ENCODE assay signal across 22 mouse cellular contexts in genomic region chr19:43720061-43720460, GRCm38 (mm10). TPM values are rescaled to one million over a fixed set of nuclear protein-coding genes. Genes with fewer than 3 reads are reported as not detected.
DNase-seq lines count a peak whose midpoint lies in the region; ATAC-seq lines count a peak whose summit lies in the region.
"Had no signal": no experiment of that assay in that cellular context is flagged by ENCODE, and none has a peak within 500 bp of the region (broad histone marks: within the 10 kb centered on the region; RNA-seq: fewer than 3 reads in every experiment).

No protein-coding gene starts in this region.

- H3K27me3 ChIP-seq in heart, embryonic 10.5 days (ENCODE audit: insufficient read depth, poor library complexity, severe bottlenecking) = peaks cover 73% of the 10 kb centered on the region
- H3K27me3 ChIP-seq: CH12.LX, Patski had no signal

- H3K9me3 ChIP-seq in heart, embryonic 10.5 days = no peaks in the 10 kb centered on the region
- H3K9me3 ChIP-seq: G1E had no signal

- no peak for DNase-seq in frontal cortex, postnatal 14 days (ENCODE audit: low spot score in 2 of 2)
- DNase-seq in heart, adult 11 months = peak; percentile 34
- no peak for DNase-seq in heart, embryonic 10.5 days (ENCODE audit: low spot score)
- peak; percentile 26 for DNase-seq in brain, adult 2 months (ENCODE audit: low read depth, low spot score)
- DNase-seq in left cerebral cortex, postnatal 36 days (ENCODE audit: low spot score in 2 of 2) = no peak
- DNase-seq: adrenal gland, adult 2 months; adrenal gland, adult 8-10 months; adrenal gland, postnatal 10 days; adrenal gland, postnatal 14 days; adrenal gland, postnatal 25 days; adrenal gland, postnatal 36 days; B cell, adult 2 months; cerebellum, adult 11 months; cerebellum, adult 11-12 months; cerebellum, adult 18-20 months; cerebellum, adult 2 months had no signal

- 92% methylated on average over 11 of the region's 11 CpGs for WGBS in heart, embryonic 10.5 days

- ATAC-seq in frontal cortex, adult (ENCODE audit: low TSS enrichment) = peak; percentile 87
- ATAC-seq: activated CD4-positive, CD25-positive, alpha-beta regulatory T cell, adult 4 months; CD4-positive, CD25-positive, alpha-beta regulatory T cell, adult 4 months; Patski had no signal

- H3K36me3 ChIP-seq in heart, embryonic 10.5 days = peaks cover 53% of the 10 kb centered on the region

- H3K27ac ChIP-seq in heart, embryonic 10.5 days = no peak overlapping the region

- H3K4me3 ChIP-seq in heart, embryonic 10.5 days = no peak overlapping the region

- H3K4me1 ChIP-seq in heart, embryonic 10.5 days = peaks cover 4% of the 10 kb centered on the region; the same call in 1 of the 2 replicates

- intact Hi-C loops in left cerebral cortex, postnatal 36 days (cut with DNase I) = no loop called here

RNA-seq across cellular contexts. Expression of gene Entpd7, which starts 30.6 kb away (rescaled TPM):
- polyA plus RNA-seq in heart, embryonic 10.5 days (2016; fragmentation: Nextera tagmentation; extraction: Ambion mirVana) = 7.7 and 7.9 TPM in 2 replicates
- 10 to 100 TPM; 22.5 to 23.3 TPM for total RNA-seq in left cerebral cortex, postnatal 36 days (2021)

RNA-seq across cellular contexts. Expression of gene Cutc, which starts 32.7 kb away (rescaled TPM):
- 10.1 and 14.9 TPM in 2 replicates for polyA plus RNA-seq in heart, embryonic 10.5 days (2016; fragmentation: Nextera tagmentation; extraction: Ambion mirVana)
- 1 to 10 TPM; 5.7 to 5.9 TPM for total RNA-seq in left cerebral cortex, postnatal 36 days (2021)

RNA-seq across cellular contexts. Expression of gene Cox15, which starts 32.7 kb away (rescaled TPM):
- polyA plus RNA-seq in heart, embryonic 10.5 days (2016; fragmentation: Nextera tagmentation; extraction: Ambion mirVana) = 16.0 and 17.5 TPM in 2 replicates
- 10 to 100 TPM; 13.3 to 17.1 TPM for total RNA-seq in left cerebral cortex, postnatal 36 days (2021)

RNA-seq across cellular contexts. Expression of gene Slc25a28, which starts 45.4 kb away (rescaled TPM):
- polyA plus RNA-seq in heart, embryonic 10.5 days (2016; fragmentation: Nextera tagmentation; extraction: Ambion mirVana) = 9.2 and 13.7 TPM in 2 replicates
- 10 to 100 TPM; 39.2 to 39.9 TPM for total RNA-seq in left cerebral cortex, postnatal 36 days (2021)

Comparison
In these comparisons a context has a peak if more than half of its experiments do, and no peak if none do; other contexts are left out.
1. DNase-seq: peak in heart, adult 11 months (single experiment) and brain, adult 2 months (single experiment); none in frontal cortex, postnatal 14 days (0 of 2), heart, embryonic 10.5 days (single experiment) and left cerebral cortex, postnatal 36 days (0 of 2).